Mouse (Mus musculus) mature B cell (primary cell): ENCODE measurements around the gene Ecd.

Experiments
- in situ Hi-C: fragments of 300-500 bp; cut with MboI; formaldehyde crosslinking; loops from 2 replicates; pipeline ENCODE4 v1.14.3; 2019

Gene Ecd

GRCm38 (mm10) chr14:20347991-20348541 is at the start of gene Ecd, which contains the start of gene Fam149b:
Gene Ecd (minus strand): TSS chr14:20348121.
Gene Fam149b (plus strand): TSS chr14:20348162.
- in situ Hi-C loops = loop anchor here (5.0 kb wide), 1 partner anchor 39 kb away; the partner anchor contains the start of gene Dnajc9

- in situ Hi-C loops = no loop called here
Measured at GRCm38 (mm10) chr14:20397220-20397619, 49.3 kb upstream of the Ecd start.

- in situ Hi-C loops = no loop called here
Measured at GRCm38 (mm10) chr14:20393205-20393913, 45.4 kb upstream of the Ecd start, which contains the start of gene Mrps16. Gene Mrps16 (minus strand): TSS chr14:20393634.

GRCm38 (mm10) chr14:20392326-20392725 is 44.4 kb upstream of the Ecd start:
- in situ Hi-C loops = no loop called here

GRCm38 (mm10) chr14:20389446-20390079 is 41.6 kb upstream of the Ecd start:
- in situ Hi-C loops = loop anchor here (5.0 kb wide), 1 partner anchor 42 kb away; the partner anchor contains the start of genes Ecd and Fam149b

- in situ Hi-C loops = loop anchor here (5.0 kb wide), 1 partner anchor 41 kb away; the partner anchor contains the start of genes Ecd and Fam149b
Measured at GRCm38 (mm10) chr14:20388441-20389129, 40.7 kb upstream of the Ecd start, which contains the start of gene Dnajc9. Gene Dnajc9 (minus strand): TSS chr14:20388910.

- in situ Hi-C loops = no loop called here
Measured at GRCm38 (mm10) chr14:20379753-20380430, 32.0 kb upstream of the Ecd start.

- in situ Hi-C loops = no loop called here
Measured at GRCm38 (mm10) chr14:20379087-20379640, 31.2 kb upstream of the Ecd start.

- in situ Hi-C loops = no loop called here
Measured at GRCm38 (mm10) chr14:20378313-20379061, 30.6 kb upstream of the Ecd start.

- in situ Hi-C loops = no loop called here
Measured at GRCm38 (mm10) chr14:20377112-20377521, 29.2 kb upstream of the Ecd start.

GRCm38 (mm10) chr14:20371854-20372253 is 23.9 kb upstream of the Ecd start:
- in situ Hi-C loops = no loop called here

- in situ Hi-C loops = no loop called here
Measured at GRCm38 (mm10) chr14:20370798-20371197, 22.9 kb upstream of the Ecd start.

GRCm38 (mm10) chr14:20368271-20368670 is 20.4 kb upstream of the Ecd start:
- in situ Hi-C loops = no loop called here

GRCm38 (mm10) chr14:20363230-20363629 is 15.3 kb upstream of the Ecd start:
- in situ Hi-C loops = no loop called here

- in situ Hi-C loops = loop anchor here (5.0 kb wide), 1 partner anchor 40 kb away; the partner anchor contains the start of gene Dnajc9
Measured at GRCm38 (mm10) chr14:20347441-20347990, 405 bp downstream of the Ecd start.

GRCm38 (mm10) chr14:20345885-20346284 is 2.0 kb downstream of the Ecd start:
- in situ Hi-C loops = loop anchor here (5.0 kb wide), 1 partner anchor 41 kb away; the partner anchor contains the start of gene Dnajc9

- in situ Hi-C loops = no loop called here
Measured at GRCm38 (mm10) chr14:20340866-20341265, 7.1 kb downstream of the Ecd start.

GRCm38 (mm10) chr14:20340149-20340548 is 7.8 kb downstream of the Ecd start:
- in situ Hi-C loops = no loop called here

- in situ Hi-C loops = no loop called here
Measured at GRCm38 (mm10) chr14:20339415-20339814, 8.5 kb downstream of the Ecd start.

- in situ Hi-C loops = no loop called here
Measured at GRCm38 (mm10) chr14:20331316-20331715, 16.6 kb downstream of the Ecd start.
